Mouse (Mus musculus): ENCODE data around the gene Ctdsp1.

DNA sequence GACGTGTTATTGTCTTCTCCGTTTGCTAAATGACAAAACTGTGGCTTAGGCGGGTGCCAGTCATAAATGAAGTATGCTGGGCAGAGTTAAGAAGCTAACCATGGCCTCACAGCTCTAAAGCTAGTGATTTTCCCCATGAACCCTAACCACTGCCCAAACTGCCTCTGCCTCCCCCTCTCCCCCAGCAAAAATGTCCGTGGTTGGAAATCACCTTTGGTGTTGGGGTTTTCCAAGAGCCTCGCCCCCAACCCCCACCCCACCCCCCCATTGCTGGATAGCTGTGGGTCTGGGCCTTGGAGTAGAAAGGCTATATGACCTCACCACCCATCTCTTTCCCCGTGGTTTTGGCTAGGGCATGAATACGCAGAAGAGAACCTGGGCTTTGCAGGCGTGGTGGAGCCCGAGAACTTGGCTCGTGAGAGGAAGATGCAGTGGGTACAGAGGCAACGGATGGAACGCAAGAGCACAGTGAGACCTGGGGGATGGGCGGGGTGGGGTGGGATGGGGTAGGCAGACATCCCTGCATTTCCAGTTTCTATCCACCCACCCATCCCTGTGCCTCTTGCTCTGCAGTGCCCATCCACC lies 40.0 kb upstream of the Ctdsp1 start:
- no peak for TF ChIP-seq CTCF (IDR thresholded peaks at IDR 0.05; ENCODE audit: low read depth)
- no peak for TF ChIP-seq EP300 (optimal IDR thresholded peaks at IDR 0.05)

Measured in stomach, postnatal 0 days (tissue).